Mouse (Mus musculus): Measurements from ENCODE around the gene Acaa1b. TPM values are rescaled to one million over a fixed set of nuclear protein-coding genes. Genes with fewer than 3 reads are reported as not detected.

The Acaa1b gene
- polyA plus RNA-seq, 1 experiment from 2014 or later = 4.5 TPM

DNA sequence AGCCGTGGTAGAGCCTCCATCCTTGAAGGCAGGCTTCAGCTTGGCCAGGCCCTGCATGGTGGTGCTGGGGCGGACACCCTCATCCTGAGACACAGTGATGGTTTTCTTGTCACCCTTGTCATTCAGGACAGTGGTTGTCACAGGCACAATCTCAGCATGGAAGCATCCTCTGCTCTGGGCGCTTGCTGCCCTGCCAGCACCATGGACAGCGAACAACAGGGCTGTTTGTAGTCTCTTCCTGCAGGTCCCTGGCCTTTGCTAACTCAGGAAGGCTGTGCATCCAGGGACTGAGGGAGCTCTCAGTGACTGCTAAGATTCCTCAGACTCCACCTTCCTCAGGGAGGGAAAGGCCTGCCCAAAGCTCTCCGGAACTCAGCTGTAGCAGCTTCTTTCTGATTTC, 7.3 kb downstream of the Acaa1b start:
- Histone ChIP-seq H3K4me3 (ENCODE audit: low read depth, low read length) (no peak overlapping the region), H3K27ac (ENCODE audit: low read length) (no peak overlapping the region), H3K36me3 (ENCODE audit: control insufficient read depth, insufficient read depth, low read length) (no peaks in the 10 kb centered on the region), H3K9me3 (replicated peaks; ENCODE audit: control insufficient read depth, low read length, poor library complexity, severe bottlenecking) (no peaks in the 10 kb centered on the region), H3K4me1 (ENCODE audit: control insufficient read depth, insufficient read depth, low read length) (no peaks in the 10 kb centered on the region), H3K27me3 (ENCODE audit: control insufficient read depth, insufficient read depth, low read depth, low read length) (no peaks in the 10 kb centered on the region), H3K9ac (ENCODE audit: low read depth, low read length) (no peak overlapping the region), H3K4me2 (ENCODE audit: low read length) (no peak overlapping the region)
- ATAC-seq = no peak
- WGBS = 29% methylated on average over 5 of the region's 5 CpGs

GRCm38 (mm10) chr9:119146098-119146770, 10.7 kb downstream of the Acaa1b start:
- no peaks in the 10 kb centered on the region for H3K27me3 ChIP-seq (ENCODE audit: control insufficient read depth, insufficient read depth, low read depth, low read length)
- no peak overlapping the region for H3K4me3 ChIP-seq (ENCODE audit: low read depth, low read length)
- no peaks in the 10 kb centered on the region for H3K36me3 ChIP-seq (ENCODE audit: control insufficient read depth, insufficient read depth, low read length)
- no peaks in the 10 kb centered on the region for H3K4me1 ChIP-seq (ENCODE audit: control insufficient read depth, insufficient read depth, low read length)
- H3K9me3 ChIP-seq (replicated peaks; ENCODE audit: control insufficient read depth, low read length, poor library complexity, severe bottlenecking) = no peaks in the 10 kb centered on the region
- WGBS = 78% methylated on average over 12 of the region's 13 CpGs
- no peak overlapping the region for H3K9ac ChIP-seq (ENCODE audit: low read depth, low read length)
- no peak for ATAC-seq
- no peak overlapping the region for H3K27ac ChIP-seq (ENCODE audit: low read length)
- H3K4me2 ChIP-seq (ENCODE audit: low read length) = no peak overlapping the region

GRCm38 (mm10) chr9:119145638-119146037, 11.3 kb downstream of the Acaa1b start:
- H3K4me3 ChIP-seq (ENCODE audit: low read depth, low read length) = no peak overlapping the region
- whole genome bisulfite sequencing = 63% methylated on average over 6 of the region's 6 CpGs
- no peak overlapping the region for H3K4me2 ChIP-seq (ENCODE audit: low read length)
- H3K9ac ChIP-seq (ENCODE audit: low read depth, low read length) = no peak overlapping the region
- H3K36me3 ChIP-seq (ENCODE audit: control insufficient read depth, insufficient read depth, low read length) = no peaks in the 10 kb centered on the region
- ATAC-seq = no peak
- H3K27me3 ChIP-seq (ENCODE audit: control insufficient read depth, insufficient read depth, low read depth, low read length) = no peaks in the 10 kb centered on the region
- H3K9me3 ChIP-seq (replicated peaks; ENCODE audit: control insufficient read depth, low read length, poor library complexity, severe bottlenecking) = no peaks in the 10 kb centered on the region
- no peak overlapping the region for H3K27ac ChIP-seq (ENCODE audit: low read length)
- no peaks in the 10 kb centered on the region for H3K4me1 ChIP-seq (ENCODE audit: control insufficient read depth, insufficient read depth, low read length)

- Histone ChIP-seq H3K9ac (ENCODE audit: low read depth, low read length) (no peak overlapping the region), H3K9me3 (replicated peaks; ENCODE audit: control insufficient read depth, low read length, poor library complexity, severe bottlenecking) (no peaks in the 10 kb centered on the region), H3K27ac (ENCODE audit: low read length) (no peak overlapping the region), H3K4me2 (ENCODE audit: low read length) (no peak overlapping the region), H3K36me3 (ENCODE audit: control insufficient read depth, insufficient read depth, low read length) (no peaks in the 10 kb centered on the region), H3K27me3 (ENCODE audit: control insufficient read depth, insufficient read depth, low read depth, low read length) (no peaks in the 10 kb centered on the region), H3K4me1 (ENCODE audit: control insufficient read depth, insufficient read depth, low read length) (no peaks in the 10 kb centered on the region), H3K4me3 (ENCODE audit: low read depth, low read length) (no peak overlapping the region)
- no peak for ATAC-seq
- WGBS = 52% methylated on average over 10 of the region's 10 CpGs
Measured at GRCm38 (mm10) chr9:119145137-119145536, 11.8 kb downstream of the Acaa1b start.

DNA sequence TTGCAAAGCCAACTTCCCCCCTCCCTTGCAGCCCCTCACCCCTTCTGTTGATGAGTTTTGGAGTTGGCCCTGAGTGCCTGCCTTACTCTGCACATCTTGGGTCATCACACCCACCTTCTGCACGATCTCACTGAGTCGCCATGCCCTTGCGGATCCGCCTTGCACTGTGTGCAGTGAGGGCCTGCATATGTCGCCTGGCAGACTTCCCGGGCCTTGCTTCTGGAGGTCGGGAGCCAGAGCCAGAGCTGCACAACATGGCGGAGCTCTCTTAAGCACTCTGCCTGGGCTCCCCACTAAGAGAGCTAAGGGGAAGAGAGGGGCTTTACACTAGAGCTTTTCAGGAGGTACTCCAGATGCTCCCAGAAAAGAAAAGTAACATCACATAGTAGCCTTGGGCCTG, 12.2 kb downstream of the Acaa1b start:
- Histone ChIP-seq H3K9me3 (replicated peaks; ENCODE audit: control insufficient read depth, low read length, poor library complexity, severe bottlenecking) (no peaks in the 10 kb centered on the region), H3K27ac (ENCODE audit: low read length) (no peak overlapping the region), H3K9ac (ENCODE audit: low read depth, low read length) (no peak overlapping the region), H3K27me3 (ENCODE audit: control insufficient read depth, insufficient read depth, low read depth, low read length) (no peaks in the 10 kb centered on the region), H3K4me2 (ENCODE audit: low read length) (no peak overlapping the region), H3K4me3 (ENCODE audit: low read depth, low read length) (no peak overlapping the region), H3K4me1 (ENCODE audit: control insufficient read depth, insufficient read depth, low read length) (no peaks in the 10 kb centered on the region), H3K36me3 (ENCODE audit: control insufficient read depth, insufficient read depth, low read length) (no peaks in the 10 kb centered on the region)
- WGBS = 83% methylated on average over 8 of the region's 8 CpGs
- ATAC-seq = no peak

DNA sequence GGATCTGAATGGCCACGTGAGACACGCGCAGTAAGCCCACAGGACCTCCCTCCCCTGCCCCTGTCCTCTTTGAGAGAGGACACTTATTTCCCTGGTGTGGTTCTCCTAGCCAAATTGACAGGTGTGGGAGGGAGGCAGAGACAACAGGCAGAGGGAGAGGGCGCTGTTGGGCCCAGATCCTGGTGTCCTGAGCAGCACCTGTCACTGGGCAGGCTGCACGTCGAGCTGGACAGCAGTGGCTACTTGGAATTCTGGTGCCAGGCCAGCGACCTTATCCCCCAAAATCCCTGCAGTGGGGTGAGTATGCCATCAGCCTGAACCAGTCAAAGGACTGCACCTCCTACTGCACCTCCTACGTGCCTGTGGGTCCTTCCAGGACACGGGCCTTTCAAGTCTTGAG, 13.5 kb downstream of the Acaa1b start:
- no peak overlapping the region for H3K27ac ChIP-seq (ENCODE audit: low read length)
- 75% methylated on average over 9 of the region's 9 CpGs for WGBS

GRCm38 (mm10) chr9:119142066-119142465, 14.8 kb downstream of the Acaa1b start:
- 94% methylated on average over 5 of the region's 5 CpGs for WGBS
- no peak for ATAC-seq

More for the DNA sequence above, 13.5 kb downstream of the Acaa1b start:
- Histone ChIP-seq H3K4me3 (ENCODE audit: low read depth, low read length) (no peak overlapping the region), H3K36me3 (ENCODE audit: control insufficient read depth, insufficient read depth, low read length) (no peaks in the 10 kb centered on the region), H3K27me3 (ENCODE audit: control insufficient read depth, insufficient read depth, low read depth, low read length) (no peaks in the 10 kb centered on the region), H3K4me1 (ENCODE audit: control insufficient read depth, insufficient read depth, low read length) (no peaks in the 10 kb centered on the region), H3K9me3 (replicated peaks; ENCODE audit: control insufficient read depth, low read length, poor library complexity, severe bottlenecking) (no peaks in the 10 kb centered on the region), H3K9ac (ENCODE audit: low read depth, low read length) (no peak overlapping the region), H3K4me2 (ENCODE audit: low read length) (no peak overlapping the region)
- no peak for ATAC-seq

DNA sequence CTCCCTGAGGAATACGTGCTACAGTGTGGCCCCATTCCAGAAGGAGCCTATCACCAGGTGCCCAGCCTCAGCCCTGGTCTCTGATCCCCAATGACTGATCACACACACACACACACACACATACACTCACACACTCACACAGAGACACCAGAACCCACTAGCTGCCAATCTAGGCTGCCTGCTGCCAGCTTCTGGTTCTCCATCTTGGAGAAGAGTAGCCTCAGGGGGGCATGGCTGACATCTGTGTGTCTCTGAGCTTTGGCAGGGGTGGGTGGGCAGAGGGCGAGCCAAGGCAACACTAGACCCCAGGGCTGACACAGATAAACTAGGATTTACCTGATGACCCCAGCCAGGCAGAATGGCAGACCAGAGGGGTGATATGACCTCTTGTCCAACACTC, 18.1 kb downstream of the Acaa1b start:
- WGBS = 88% methylated on average over 2 of the region's 2 CpGs
- no peak overlapping the region for H3K4me3 ChIP-seq (ENCODE audit: low read depth, low read length)
- H3K27ac ChIP-seq (ENCODE audit: low read length) = no peak overlapping the region
- no peak for ATAC-seq
- H3K4me1 ChIP-seq (ENCODE audit: control insufficient read depth, insufficient read depth, low read length) = no peaks in the 10 kb centered on the region
- no peaks in the 10 kb centered on the region for H3K36me3 ChIP-seq (ENCODE audit: control insufficient read depth, insufficient read depth, low read length)
- no peak overlapping the region for H3K9ac ChIP-seq (ENCODE audit: low read depth, low read length)
- no peaks in the 10 kb centered on the region for H3K9me3 ChIP-seq (replicated peaks; ENCODE audit: control insufficient read depth, low read length, poor library complexity, severe bottlenecking)
- no peaks in the 10 kb centered on the region for H3K27me3 ChIP-seq (ENCODE audit: control insufficient read depth, insufficient read depth, low read depth, low read length)
- no peak overlapping the region for H3K4me2 ChIP-seq (ENCODE audit: low read length)

More at GRCm38 (mm10) chr9:119142066-119142465, 14.8 kb downstream of the Acaa1b start:
- Histone ChIP-seq H3K27me3 (ENCODE audit: control insufficient read depth, insufficient read depth, low read depth, low read length) (no peaks in the 10 kb centered on the region), H3K36me3 (ENCODE audit: control insufficient read depth, insufficient read depth, low read length) (no peaks in the 10 kb centered on the region), H3K27ac (ENCODE audit: low read length) (no peak overlapping the region), H3K9me3 (replicated peaks; ENCODE audit: control insufficient read depth, low read length, poor library complexity, severe bottlenecking) (no peaks in the 10 kb centered on the region), H3K4me2 (ENCODE audit: low read length) (no peak overlapping the region), H3K4me1 (ENCODE audit: control insufficient read depth, insufficient read depth, low read length) (no peaks in the 10 kb centered on the region), H3K9ac (ENCODE audit: low read depth, low read length) (no peak overlapping the region), H3K4me3 (ENCODE audit: low read depth, low read length) (no peak overlapping the region)

- Histone ChIP-seq H3K4me2 (ENCODE audit: low read length) (no peak overlapping the region), H3K4me1 (ENCODE audit: control insufficient read depth, insufficient read depth, low read length) (no peaks in the 10 kb centered on the region), H3K4me3 (ENCODE audit: low read depth, low read length) (no peak overlapping the region), H3K27ac (ENCODE audit: low read length) (no peak overlapping the region), H3K9me3 (replicated peaks; ENCODE audit: control insufficient read depth, low read length, poor library complexity, severe bottlenecking) (no peaks in the 10 kb centered on the region), H3K9ac (ENCODE audit: low read depth, low read length) (no peak overlapping the region), H3K27me3 (ENCODE audit: control insufficient read depth, insufficient read depth, low read depth, low read length) (no peaks in the 10 kb centered on the region), H3K36me3 (ENCODE audit: control insufficient read depth, insufficient read depth, low read length) (no peaks in the 10 kb centered on the region)
- no peak for ATAC-seq
- WGBS = 68% methylated on average over 5 of the region's 5 CpGs
Measured at GRCm38 (mm10) chr9:119130692-119131091, 26.2 kb downstream of the Acaa1b start.

All from midbrain, embryonic 16.5 days (tissue).